Mouse (Mus musculus) cortical plate, adult 2 months (tissue): ENCODE measurements at regions not wholly inside any gene's neighbourhood (a gene's known extent, or its start where the extent isn't known, plus 50 kb on each side); places are given as distances from the start of the nearest gene placed in this dataset.

Experiments used
- CTCF ChIP-seq: fragments of 200-500 bp; IDR thresholded peaks from 2 replicates; pipeline ENCODE4 v1.5.1; 2011; ENCODE audit warnings: mild to moderate bottlenecking, control low read depth, low read length; ENCODE audit not compliant: insufficient read depth; ENCODE audit errors: extremely low read depth
- POLR2A ChIP-seq: fragments of 200-500 bp; IDR thresholded peaks from 2 replicates; pipeline ENCODE4 v1.6.1; 2011; ENCODE audit warnings: mild to moderate bottlenecking, low read length, control low read depth; ENCODE audit not compliant: insufficient read depth; ENCODE audit errors: extremely low read depth

GRCm38 (mm10) chr14:120142281-120142680 lies 100.0 kb upstream of the Oxgr1 start:
- TF ChIP-seq POLR2A (no peak), CTCF (no peak)
